Mouse (Mus musculus): ENCODE data around the gene 4930426L09Rik. TPM values are rescaled to one million over a fixed set of nuclear protein-coding genes. Genes with fewer than 3 reads are reported as not detected.

4930426L09Rik gene
- polyA plus RNA-seq, 1 experiment from 2014 or later: 0.55 TPM

DNA sequence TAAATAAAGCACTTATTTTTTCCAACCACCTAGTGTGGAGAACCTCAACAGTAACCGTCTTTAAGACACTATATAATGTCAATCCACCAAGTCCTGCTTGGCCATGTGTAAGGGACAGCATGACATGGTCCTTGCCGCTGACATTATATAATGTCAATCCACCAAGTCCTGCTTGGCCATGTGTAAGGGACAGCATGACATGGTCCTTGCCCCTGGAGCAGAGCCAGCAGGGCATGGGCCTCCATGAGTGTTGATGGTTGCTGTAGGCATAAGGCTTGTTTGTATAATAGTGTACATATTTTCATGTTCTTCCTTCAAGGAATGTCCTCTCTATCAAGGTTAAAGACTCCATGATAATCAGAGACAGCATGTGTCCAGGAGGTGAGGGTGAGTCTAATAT is 32.2 kb upstream of the 4930426L09Rik start:
- Histone ChIP-seq H3K27me3 (ENCODE audit: control insufficient read depth, insufficient read depth, low read length) (no peaks in the 10 kb centered on the region), H3K4me1 (ENCODE audit: control insufficient read depth, insufficient read depth, low read length) (0 out of 2 replicates have a peak, but pooled peaks cover under 1% of the 10 kb centered on the region), H3K9me3 (ENCODE audit: control insufficient read depth, low read length) (no peaks in the 10 kb centered on the region), H3K4me3 (ENCODE audit: low read depth, low read length) (no peak overlapping the region), H3K36me3 (ENCODE audit: control insufficient read depth, insufficient read depth, low read length) (no peaks in the 10 kb centered on the region), H3K4me2 (ENCODE audit: low read depth, low read length) (no peak overlapping the region), H3K9ac (replicated peaks; ENCODE audit: low read depth, low read length) (no peak overlapping the region), H3K27ac (ENCODE audit: low read depth, low read length) (no peak overlapping the region)
- no peak for ATAC-seq (ENCODE audit: low read depth)
- WGBS: 95% methylated on average over 2 of the region's 2 CpGs

DNA sequence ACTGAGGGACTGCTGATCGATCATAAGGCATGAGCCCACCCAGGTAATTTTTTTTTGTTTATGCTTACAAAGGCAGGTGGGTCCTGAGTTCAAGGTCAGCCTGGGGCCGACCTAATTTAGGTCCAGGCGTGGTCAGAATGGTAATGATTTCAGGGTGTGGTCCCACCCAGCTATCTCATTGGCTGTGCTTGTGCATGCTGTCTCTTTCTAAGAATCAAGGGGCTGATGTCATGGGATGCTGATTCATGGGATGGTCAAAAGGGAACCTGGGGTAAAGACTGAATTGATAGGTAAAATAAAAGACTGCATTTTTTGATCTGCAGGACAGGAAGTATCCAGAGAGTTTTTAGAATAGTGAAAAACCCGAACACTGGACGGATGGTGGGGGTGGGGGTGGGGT is 31.6 kb upstream of the 4930426L09Rik start:
- H3K4me3 ChIP-seq (ENCODE audit: low read depth, low read length): no peak overlapping the region
- no peaks in the 10 kb centered on the region for H3K36me3 ChIP-seq (ENCODE audit: control insufficient read depth, insufficient read depth, low read length)
- no peak overlapping the region for H3K27ac ChIP-seq (ENCODE audit: low read depth, low read length)
- H3K9ac ChIP-seq (replicated peaks; ENCODE audit: low read depth, low read length): no peak overlapping the region
- ATAC-seq (ENCODE audit: low read depth): no peak
- H3K4me2 ChIP-seq (ENCODE audit: low read depth, low read length): no peak overlapping the region
- 87% methylated on average over 5 of the region's 5 CpGs for WGBS
- H3K9me3 ChIP-seq (ENCODE audit: control insufficient read depth, low read length): no peaks in the 10 kb centered on the region
- H3K4me1 ChIP-seq (ENCODE audit: control insufficient read depth, insufficient read depth, low read length): no peaks in the 10 kb centered on the region
- H3K27me3 ChIP-seq (ENCODE audit: control insufficient read depth, insufficient read depth, low read length): no peaks in the 10 kb centered on the region

DNA sequence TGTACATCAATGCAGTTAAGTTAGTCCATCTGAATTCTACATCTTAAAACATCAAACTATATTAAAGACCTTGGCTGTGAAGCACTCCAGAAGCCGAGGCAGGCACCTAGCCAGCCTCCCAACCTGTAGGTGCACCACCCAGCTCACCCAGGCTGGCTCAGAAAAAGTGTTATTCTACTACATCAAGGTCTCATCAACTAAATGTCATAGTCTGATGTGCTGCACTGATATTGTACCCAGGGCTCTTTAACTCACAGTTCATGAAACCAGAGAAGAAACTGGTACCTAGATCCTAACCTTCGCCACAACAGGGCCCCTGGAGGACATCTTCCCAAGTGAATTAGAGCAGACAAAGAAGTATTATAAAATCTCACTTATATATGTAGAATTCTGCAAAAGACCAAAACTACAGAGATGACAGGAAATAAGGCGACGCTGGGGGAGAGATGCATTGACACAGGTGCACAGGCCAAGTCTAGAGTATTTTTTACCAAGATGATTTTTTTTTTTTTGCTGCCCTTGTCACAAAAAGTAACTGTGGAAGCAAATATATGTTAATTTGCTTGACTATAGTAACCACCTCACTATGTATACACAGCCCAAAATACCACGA is 30.6 kb upstream of the 4930426L09Rik start:
- Histone ChIP-seq H3K4me3 (ENCODE audit: low read depth, low read length) (no peak overlapping the region), H3K27me3 (ENCODE audit: control insufficient read depth, insufficient read depth, low read length) (no peaks in the 10 kb centered on the region), H3K36me3 (ENCODE audit: control insufficient read depth, insufficient read depth, low read length) (no peaks in the 10 kb centered on the region), H3K9ac (replicated peaks; ENCODE audit: low read depth, low read length) (no peak overlapping the region), H3K4me2 (ENCODE audit: low read depth, low read length) (no peak overlapping the region), H3K9me3 (ENCODE audit: control insufficient read depth, low read length) (no peaks in the 10 kb centered on the region), H3K27ac (ENCODE audit: low read depth, low read length) (no peak overlapping the region), H3K4me1 (ENCODE audit: control insufficient read depth, insufficient read depth, low read length) (no peaks in the 10 kb centered on the region)
- ATAC-seq (ENCODE audit: low read depth): no peak
- 94% methylated on average over 5 of the region's 5 CpGs for WGBS

DNA sequence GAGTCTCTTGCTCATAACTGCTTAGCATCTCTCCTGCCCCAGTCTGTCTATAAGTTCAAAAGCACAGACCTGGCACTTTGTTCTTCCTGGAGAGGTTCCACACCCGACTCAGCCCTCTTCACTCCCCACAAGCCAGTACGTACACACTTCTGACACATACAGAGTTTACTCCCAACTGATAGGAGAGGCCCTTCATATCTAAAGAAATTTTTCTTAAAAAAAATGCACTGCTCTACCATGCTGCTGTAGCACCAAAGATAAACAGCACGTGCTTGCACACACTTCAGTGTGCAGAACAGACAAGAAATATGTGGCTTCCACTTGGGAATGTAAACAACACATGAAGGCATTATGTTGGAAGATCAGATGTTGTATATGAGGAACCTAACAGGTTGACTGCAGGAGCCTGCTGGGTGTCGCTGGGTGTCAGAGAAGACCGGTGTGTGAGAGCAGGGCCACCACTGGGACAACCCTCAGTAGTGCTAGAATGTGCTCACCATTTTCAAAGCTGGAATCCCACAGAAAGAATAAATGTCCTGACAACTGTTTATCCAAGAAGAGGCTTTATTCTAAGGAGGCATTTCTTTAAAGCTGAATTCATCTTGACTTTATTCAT is 29.0 kb upstream of the 4930426L09Rik start:
- no peak overlapping the region for H3K4me3 ChIP-seq (ENCODE audit: low read depth, low read length)
- no peaks in the 10 kb centered on the region for H3K36me3 ChIP-seq (ENCODE audit: control insufficient read depth, insufficient read depth, low read length)
- no peaks in the 10 kb centered on the region for H3K9me3 ChIP-seq (ENCODE audit: control insufficient read depth, low read length)
- 84% methylated on average over 5 of the region's 5 CpGs for WGBS
- H3K27ac ChIP-seq (ENCODE audit: low read depth, low read length): no peak overlapping the region
- no peaks in the 10 kb centered on the region for H3K27me3 ChIP-seq (ENCODE audit: control insufficient read depth, insufficient read depth, low read length)
- no peak overlapping the region for H3K9ac ChIP-seq (replicated peaks; ENCODE audit: low read depth, low read length)
- no peaks in the 10 kb centered on the region for H3K4me1 ChIP-seq (ENCODE audit: control insufficient read depth, insufficient read depth, low read length)
- H3K4me2 ChIP-seq (ENCODE audit: low read depth, low read length): no peak overlapping the region
- no peak for ATAC-seq (ENCODE audit: low read depth)

DNA sequence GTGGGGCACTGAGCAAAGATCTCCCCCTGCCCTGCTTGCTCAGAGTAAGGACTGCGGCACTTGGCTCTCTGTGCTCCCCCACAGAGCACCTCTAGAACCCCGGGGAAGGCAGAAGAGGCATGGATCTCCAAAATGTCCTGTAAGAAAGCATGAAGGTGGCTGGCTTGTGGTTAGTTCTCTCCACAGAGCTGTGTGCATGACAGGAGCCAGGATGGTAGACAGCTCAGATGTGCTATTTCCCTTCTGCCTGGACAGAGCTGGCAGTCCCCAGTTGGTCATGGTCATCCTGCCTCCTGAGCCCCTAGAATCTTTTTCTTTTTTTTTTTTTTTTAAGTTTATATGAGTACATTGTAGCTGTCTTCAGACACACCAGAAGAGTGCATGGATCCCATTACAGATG is 27.7 kb upstream of the 4930426L09Rik start:
- Histone ChIP-seq H3K4me3 (ENCODE audit: low read depth, low read length) (no peak overlapping the region), H3K36me3 (ENCODE audit: control insufficient read depth, insufficient read depth, low read length) (no peaks in the 10 kb centered on the region), H3K27me3 (ENCODE audit: control insufficient read depth, insufficient read depth, low read length) (no peaks in the 10 kb centered on the region), H3K9ac (replicated peaks; ENCODE audit: low read depth, low read length) (no peak overlapping the region), H3K9me3 (ENCODE audit: control insufficient read depth, low read length) (no peaks in the 10 kb centered on the region), H3K4me2 (ENCODE audit: low read depth, low read length) (no peak overlapping the region), H3K27ac (ENCODE audit: low read depth, low read length) (no peak overlapping the region), H3K4me1 (ENCODE audit: control insufficient read depth, insufficient read depth, low read length) (no peaks in the 10 kb centered on the region)
- no peak for ATAC-seq (ENCODE audit: low read depth)
- 90% methylated on average over 2 of the region's 2 CpGs for WGBS

DNA sequence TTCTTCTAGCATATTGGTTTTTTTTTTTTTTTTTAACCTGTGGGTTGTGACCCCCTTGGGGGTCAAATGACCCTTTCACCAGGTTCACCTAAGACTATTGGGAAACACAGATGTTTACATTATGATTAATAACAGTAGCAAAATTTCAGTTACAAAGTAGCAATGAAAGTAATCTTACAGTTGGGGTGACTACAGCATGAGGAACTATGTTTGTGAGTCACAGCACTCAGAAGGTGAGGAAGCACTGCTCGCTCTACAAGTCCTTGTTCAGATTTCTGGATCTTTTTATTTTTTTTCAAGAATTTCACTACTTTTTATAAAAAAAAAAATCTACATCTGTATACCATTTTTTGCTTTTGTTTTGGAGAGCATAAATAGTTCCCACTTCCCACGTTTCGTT is 26.6 kb upstream of the 4930426L09Rik start:
- no peak for ATAC-seq (ENCODE audit: low read depth)

DNA sequence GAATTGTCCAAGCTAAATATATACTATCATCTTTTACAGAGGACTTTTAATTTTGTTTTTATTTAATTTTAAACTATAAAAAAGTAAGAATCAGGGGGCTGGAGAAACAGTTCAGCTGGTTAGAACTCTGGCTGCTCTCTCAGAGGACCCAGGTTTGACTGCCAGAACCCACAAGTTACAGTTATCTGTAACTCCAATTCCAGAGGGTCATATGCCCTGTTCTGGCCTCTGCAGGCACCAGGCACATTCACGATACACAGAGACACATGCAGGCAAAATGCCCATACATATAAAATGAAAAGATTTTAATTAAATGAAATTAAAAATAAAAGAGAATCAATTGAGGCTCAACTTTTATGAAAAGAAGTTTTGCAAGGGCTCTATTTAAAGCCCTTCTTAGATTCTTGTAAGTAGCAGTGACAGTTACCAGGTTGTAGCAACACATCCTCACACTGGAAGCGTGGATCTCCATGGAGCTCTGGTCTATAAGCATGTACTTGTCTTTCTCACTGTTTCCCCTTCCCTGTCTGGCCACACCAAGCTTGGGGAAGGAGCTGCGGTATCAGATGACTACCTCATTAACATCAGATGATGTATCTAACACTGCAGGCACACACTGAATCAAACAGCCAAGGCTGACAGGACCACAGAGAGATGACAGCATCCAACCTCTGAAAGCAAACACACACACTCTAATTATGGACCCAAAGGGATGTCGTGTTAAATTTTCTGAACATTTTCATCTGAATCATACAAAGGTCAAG is 23.1 kb upstream of the 4930426L09Rik start:
- no peaks in the 10 kb centered on the region for H3K9me3 ChIP-seq (ENCODE audit: control insufficient read depth, low read length)
- H3K36me3 ChIP-seq (ENCODE audit: control insufficient read depth, insufficient read depth, low read length): no peaks in the 10 kb centered on the region
- H3K4me2 ChIP-seq (ENCODE audit: low read depth, low read length): no peak overlapping the region
- WGBS: 68% methylated on average over 4 of the region's 4 CpGs
- no peak overlapping the region for H3K4me3 ChIP-seq (ENCODE audit: low read depth, low read length)
- no peak overlapping the region for H3K27ac ChIP-seq (ENCODE audit: low read depth, low read length)
- H3K9ac ChIP-seq (replicated peaks; ENCODE audit: low read depth, low read length): no peak overlapping the region
- no peaks in the 10 kb centered on the region for H3K27me3 ChIP-seq (ENCODE audit: control insufficient read depth, insufficient read depth, low read length)
- no peak for ATAC-seq (ENCODE audit: low read depth)
- 0 out of 2 replicates have a peak, but pooled peaks cover 4% of the 10 kb centered on the region for H3K4me1 ChIP-seq (ENCODE audit: control insufficient read depth, insufficient read depth, low read length)

More for the DNA sequence above, 26.6 kb upstream of the 4930426L09Rik start:
- 86% methylated on average over 3 of the region's 3 CpGs for WGBS
- no peak overlapping the region for H3K27ac ChIP-seq (ENCODE audit: low read depth, low read length)
- H3K4me2 ChIP-seq (ENCODE audit: low read depth, low read length): no peak overlapping the region
- H3K9me3 ChIP-seq (ENCODE audit: control insufficient read depth, low read length): no peaks in the 10 kb centered on the region
- H3K27me3 ChIP-seq (ENCODE audit: control insufficient read depth, insufficient read depth, low read length): no peaks in the 10 kb centered on the region
- no peaks in the 10 kb centered on the region for H3K4me1 ChIP-seq (ENCODE audit: control insufficient read depth, insufficient read depth, low read length)
- no peak overlapping the region for H3K4me3 ChIP-seq (ENCODE audit: low read depth, low read length)
- no peaks in the 10 kb centered on the region for H3K36me3 ChIP-seq (ENCODE audit: control insufficient read depth, insufficient read depth, low read length)
- H3K9ac ChIP-seq (replicated peaks; ENCODE audit: low read depth, low read length): no peak overlapping the region

DNA sequence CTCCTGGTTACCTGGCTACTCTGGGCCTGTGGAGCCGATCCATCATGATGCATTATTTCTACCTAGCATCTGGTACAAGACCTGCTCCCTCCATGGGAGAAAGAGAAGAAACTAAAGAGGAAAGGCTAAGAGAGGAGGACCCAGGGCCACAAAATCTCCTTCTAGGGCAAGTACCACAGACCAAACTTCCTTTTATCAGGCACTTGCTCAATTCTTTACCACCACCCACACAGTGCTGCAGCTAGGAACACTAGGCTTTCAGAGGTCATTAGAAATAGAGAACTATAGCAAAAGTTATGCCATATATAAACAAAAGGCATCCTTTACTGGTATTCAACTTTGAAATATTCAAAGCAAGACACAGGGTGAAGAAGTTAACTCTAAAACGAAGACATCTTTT is 22.0 kb upstream of the 4930426L09Rik start:
- Histone ChIP-seq H3K36me3 (ENCODE audit: control insufficient read depth, insufficient read depth, low read length) (no peaks in the 10 kb centered on the region), H3K9me3 (ENCODE audit: control insufficient read depth, low read length) (no peaks in the 10 kb centered on the region), H3K9ac (replicated peaks; ENCODE audit: low read depth, low read length) (no peak overlapping the region), H3K4me1 (ENCODE audit: control insufficient read depth, insufficient read depth, low read length) (0 out of 2 replicates have a peak, but pooled peaks cover 4% of the 10 kb centered on the region), H3K27me3 (ENCODE audit: control insufficient read depth, insufficient read depth, low read length) (no peaks in the 10 kb centered on the region), H3K27ac (ENCODE audit: low read depth, low read length) (no peak overlapping the region), H3K4me2 (ENCODE audit: low read depth, low read length) (no peak overlapping the region), H3K4me3 (ENCODE audit: low read depth, low read length) (no peak overlapping the region)
- no peak for ATAC-seq (ENCODE audit: low read depth)
- WGBS: 88% methylated on average over 2 of the region's 2 CpGs

DNA sequence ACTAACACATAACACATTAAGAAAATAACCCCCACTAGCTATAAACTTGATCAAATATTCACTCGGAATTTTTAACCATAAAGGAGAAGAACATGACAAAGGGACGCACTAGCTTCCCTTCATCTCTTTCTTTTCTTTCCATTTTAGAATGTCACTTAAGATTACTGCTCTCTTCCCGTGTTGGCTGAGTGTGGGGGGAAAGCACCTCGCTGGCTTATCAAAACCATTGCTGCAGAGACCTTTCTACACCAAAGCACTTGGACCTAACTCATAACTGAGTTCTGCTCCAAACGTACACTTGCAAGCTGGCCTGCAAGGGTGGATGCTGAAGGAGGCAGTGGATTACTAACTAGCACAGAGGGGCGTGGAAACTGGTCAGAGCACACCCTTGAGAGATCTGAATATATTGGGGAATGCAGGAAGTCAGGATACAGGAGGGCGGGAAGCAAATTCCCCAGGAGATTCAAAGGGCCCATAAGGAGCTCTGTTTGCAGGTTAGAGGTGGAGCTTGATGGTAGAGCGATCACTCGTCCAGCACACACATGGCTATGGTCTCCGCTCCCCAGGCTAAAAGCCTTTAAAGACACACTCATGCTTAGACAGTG is 20.8 kb upstream of the 4930426L09Rik start:
- WGBS: 91% methylated on average over 10 of the region's 10 CpGs
- ATAC-seq (ENCODE audit: low read depth): no peak
- no peak overlapping the region for H3K27ac ChIP-seq (ENCODE audit: low read depth, low read length)
- 0 out of 2 replicates have a peak, but pooled peaks cover 4% of the 10 kb centered on the region for H3K4me1 ChIP-seq (ENCODE audit: control insufficient read depth, insufficient read depth, low read length)
- H3K9me3 ChIP-seq (ENCODE audit: control insufficient read depth, low read length): no peaks in the 10 kb centered on the region
- H3K27me3 ChIP-seq (ENCODE audit: control insufficient read depth, insufficient read depth, low read length): no peaks in the 10 kb centered on the region
- no peak overlapping the region for H3K9ac ChIP-seq (replicated peaks; ENCODE audit: low read depth, low read length)
- no peaks in the 10 kb centered on the region for H3K36me3 ChIP-seq (ENCODE audit: control insufficient read depth, insufficient read depth, low read length)
- no peak overlapping the region for H3K4me2 ChIP-seq (ENCODE audit: low read depth, low read length)
- H3K4me3 ChIP-seq (ENCODE audit: low read depth, low read length): no peak overlapping the region

Data from neural tube, embryonic 14.5 days (tissue).